Mouse (Mus musculus) erythroblast, embryonic 14.5 days (primary cell): Measurements from ENCODE around the gene Zc3hc1.

Experiments used
- GATA1 ChIP-seq: IDR thresholded peaks from 2 replicates; pipeline ENCODE4 v1.6.1; 2012; ENCODE audit warnings: low read length, inconsistent platforms, mixed read lengths
- TAL1 ChIP-seq: IDR thresholded peaks from 3 replicates; pipeline ENCODE4 v1.6.1; 2012; ENCODE audit warnings: low read length, inconsistent platforms, mixed read lengths

- no peak for TF ChIP-seq GATA1
- TF ChIP-seq TAL1 = no peak
Observed at GRCm38 (mm10) chr6:30351290-30351689, 39.5 kb downstream of the Zc3hc1 start.
